Mouse (Mus musculus): Measurements from ENCODE around the gene Mrps6. TPM values are rescaled to one million over a fixed set of nuclear protein-coding genes. Genes with fewer than 3 reads are reported as not detected.

Mrps6 gene
- polyA plus RNA-seq, 1 experiment from 2014 or later = 135 TPM

GRCm38 (mm10) chr16:92039966-92040365, 18.1 kb upstream of the Mrps6 start:
- Histone ChIP-seq H3K4me3 (no peak overlapping the region), H3K27me3 (ENCODE audit: poor library complexity, severe bottlenecking) (no peaks in the 10 kb centered on the region), H3K36me3 (replicated peaks) (no peaks in the 10 kb centered on the region), H3K9me3 (no peaks in the 10 kb centered on the region; the same call in 1 of the 2 replicates), H3K4me1 (peaks cover 3% of the 10 kb centered on the region; the same call in 1 of the 2 replicates), H3K27ac (no peak overlapping the region)
- WGBS = 95% methylated on average over 11 of the region's 11 CpGs
- no peak for DNase-seq (ENCODE audit: extremely low spot score, low spot score)

- 81% methylated on average over 7 of the region's 7 CpGs for WGBS
Observed at GRCm38 (mm10) chr16:92051777-92052310, 6.2 kb upstream of the Mrps6 start.

GRCm38 (mm10) chr16:92052569-92052968, 5.5 kb upstream of the Mrps6 start:
- Histone ChIP-seq H3K36me3 (replicated peaks) (peaks cover 5% of the 10 kb centered on the region; the same call in 1 of the 2 replicates), H3K4me3 (no peak overlapping the region), H3K27me3 (ENCODE audit: poor library complexity, severe bottlenecking) (no peaks in the 10 kb centered on the region), H3K9me3 (peaks cover 13% of the 10 kb centered on the region), H3K27ac (no peak overlapping the region), H3K4me1 (peaks cover 24% of the 10 kb centered on the region)
- 84% methylated on average over 10 of the region's 10 CpGs for WGBS
- no peak for DNase-seq (ENCODE audit: extremely low spot score, low spot score)

More at GRCm38 (mm10) chr16:92051777-92052310, 6.2 kb upstream of the Mrps6 start:
- Histone ChIP-seq H3K36me3 (replicated peaks) (peaks cover 5% of the 10 kb centered on the region; the same call in 1 of the 2 replicates), H3K27me3 (ENCODE audit: poor library complexity, severe bottlenecking) (no peaks in the 10 kb centered on the region), H3K27ac (no peak overlapping the region), H3K4me3 (no peak overlapping the region), H3K9me3 (peaks cover 13% of the 10 kb centered on the region), H3K4me1 (peaks cover 19% of the 10 kb centered on the region)
- DNase-seq (ENCODE audit: extremely low spot score, low spot score) = no peak

GRCm38 (mm10) chr16:92056711-92057110, 1.4 kb upstream of the Mrps6 start:
- Histone ChIP-seq H3K27me3 (ENCODE audit: poor library complexity, severe bottlenecking) (no peaks in the 10 kb centered on the region), H3K36me3 (replicated peaks) (peaks cover 22% of the 10 kb centered on the region), H3K4me3 (no peak overlapping the region), H3K9me3 (peaks cover 13% of the 10 kb centered on the region), H3K4me1 (peaks cover 39% of the 10 kb centered on the region), H3K27ac (no peak overlapping the region)
- DNase-seq (ENCODE audit: extremely low spot score, low spot score) = no peak
- 72% methylated on average over 2 of the region's 2 CpGs for WGBS

GRCm38 (mm10) chr16:92057456-92057851, 616 bp upstream of the Mrps6 start:
- peaks cover 29% of the 10 kb centered on the region for H3K36me3 ChIP-seq (replicated peaks)
- DNase-seq (ENCODE audit: extremely low spot score, low spot score) = no peak
- H3K27ac ChIP-seq = peak overlapping the region; percentile 97
- peak overlapping the region; percentile 97 for H3K4me3 ChIP-seq
- no peaks in the 10 kb centered on the region for H3K27me3 ChIP-seq (ENCODE audit: poor library complexity, severe bottlenecking)
- peaks cover 13% of the 10 kb centered on the region for H3K9me3 ChIP-seq
- 5% methylated on average over 11 of the region's 11 CpGs for WGBS
- peaks cover 39% of the 10 kb centered on the region for H3K4me1 ChIP-seq

GRCm38 (mm10) chr16:92058644-92059620, 862 bp downstream of the Mrps6 start:
- peak; percentile 27 for DNase-seq (ENCODE audit: extremely low spot score, low spot score)
- Histone ChIP-seq H3K36me3 (replicated peaks) (peaks cover 39% of the 10 kb centered on the region), H3K27me3 (ENCODE audit: poor library complexity, severe bottlenecking) (no peaks in the 10 kb centered on the region), H3K4me3 (peak overlapping the region; percentile 97), H3K4me1 (peaks cover 39% of the 10 kb centered on the region), H3K9me3 (peaks cover 8% of the 10 kb centered on the region), H3K27ac (peak overlapping the region; percentile 97)
- 2% methylated on average over 63 of the region's 63 CpGs for WGBS

GRCm38 (mm10) chr16:92060213-92060612, 2.1 kb downstream of the Mrps6 start:
- Histone ChIP-seq H3K4me3 (peak overlapping the region; percentile 97; the same call in 1 of the 2 replicates), H3K27me3 (ENCODE audit: poor library complexity, severe bottlenecking) (no peaks in the 10 kb centered on the region), H3K9me3 (no peaks in the 10 kb centered on the region), H3K4me1 (peaks cover 39% of the 10 kb centered on the region), H3K36me3 (replicated peaks) (peaks cover 51% of the 10 kb centered on the region), H3K27ac (no peak overlapping the region)
- WGBS = 75% methylated on average over 3 of the region's 3 CpGs
- DNase-seq (ENCODE audit: extremely low spot score, low spot score) = no peak

- H3K36me3 ChIP-seq (replicated peaks) = peaks cover 59% of the 10 kb centered on the region
- H3K9me3 ChIP-seq = no peaks in the 10 kb centered on the region
- DNase-seq (ENCODE audit: extremely low spot score, low spot score) = no peak
- H3K27me3 ChIP-seq (ENCODE audit: poor library complexity, severe bottlenecking) = no peaks in the 10 kb centered on the region
- 96% methylated on average over 7 of the region's 7 CpGs for WGBS
- H3K27ac ChIP-seq = no peak overlapping the region
- H3K4me1 ChIP-seq = peaks cover 39% of the 10 kb centered on the region
- no peak overlapping the region for H3K4me3 ChIP-seq
Observed at GRCm38 (mm10) chr16:92061586-92061985, 3.5 kb downstream of the Mrps6 start.

- Histone ChIP-seq H3K27ac (no peak overlapping the region), H3K27me3 (ENCODE audit: poor library complexity, severe bottlenecking) (no peaks in the 10 kb centered on the region), H3K9me3 (no peaks in the 10 kb centered on the region), H3K4me1 (peaks cover 31% of the 10 kb centered on the region), H3K4me3 (no peak overlapping the region), H3K36me3 (replicated peaks) (peaks cover 72% of the 10 kb centered on the region)
- DNase-seq (ENCODE audit: extremely low spot score, low spot score) = no peak
- WGBS = 98% methylated on average over 1 of the region's 1 CpGs
Observed at GRCm38 (mm10) chr16:92062832-92063231, 4.8 kb downstream of the Mrps6 start.

- Histone ChIP-seq H3K27ac (no peak overlapping the region), H3K9me3 (no peaks in the 10 kb centered on the region), H3K4me1 (peaks cover 13% of the 10 kb centered on the region), H3K27me3 (ENCODE audit: poor library complexity, severe bottlenecking) (no peaks in the 10 kb centered on the region), H3K36me3 (replicated peaks) (peaks cover 90% of the 10 kb centered on the region), H3K4me3 (no peak overlapping the region)
- 96% methylated on average over 2 of the region's 2 CpGs for WGBS
- DNase-seq (ENCODE audit: extremely low spot score, low spot score) = no peak
Observed at GRCm38 (mm10) chr16:92064801-92065200, 6.7 kb downstream of the Mrps6 start.

GRCm38 (mm10) chr16:92070338-92070737, 12.3 kb downstream of the Mrps6 start:
- Histone ChIP-seq H3K36me3 (replicated peaks) (peaks cover 72% of the 10 kb centered on the region), H3K9me3 (no peaks in the 10 kb centered on the region), H3K27ac (no peak overlapping the region), H3K4me3 (no peak overlapping the region), H3K27me3 (ENCODE audit: poor library complexity, severe bottlenecking) (no peaks in the 10 kb centered on the region), H3K4me1 (no peaks in the 10 kb centered on the region)
- DNase-seq (ENCODE audit: extremely low spot score, low spot score) = no peak
- WGBS = 95% methylated on average over 8 of the region's 8 CpGs

GRCm38 (mm10) chr16:92076797-92077196, 18.7 kb downstream of the Mrps6 start:
- Histone ChIP-seq H3K27me3 (ENCODE audit: poor library complexity, severe bottlenecking) (no peaks in the 10 kb centered on the region), H3K4me3 (no peak overlapping the region), H3K9me3 (no peaks in the 10 kb centered on the region), H3K27ac (no peak overlapping the region), H3K36me3 (replicated peaks) (peaks cover 68% of the 10 kb centered on the region), H3K4me1 (no peaks in the 10 kb centered on the region)
- no peak for DNase-seq (ENCODE audit: extremely low spot score, low spot score)
- 95% methylated on average over 8 of the region's 8 CpGs for WGBS
